Mouse (Mus musculus) spleen, adult 2 months (tissue): ENCODE data around the gene Atg9b.

Experiments used
- CTCF ChIP-seq: fragments of 200-500 bp; IDR thresholded peaks from 2 replicates; pipeline ENCODE4 v1.5.1; 2011; ENCODE audit warnings: mild to moderate bottlenecking, inconsistent platforms; ENCODE audit not compliant: insufficient read depth, insufficient read length, insufficient replicate concordance; ENCODE audit errors: extremely low read depth
- POLR2A ChIP-seq: fragments of 200-500 bp; IDR thresholded peaks from 2 replicates; pipeline ENCODE4 v1.6.1; 2011; ENCODE audit warnings: low read depth, low read length, inconsistent platforms

DNA sequence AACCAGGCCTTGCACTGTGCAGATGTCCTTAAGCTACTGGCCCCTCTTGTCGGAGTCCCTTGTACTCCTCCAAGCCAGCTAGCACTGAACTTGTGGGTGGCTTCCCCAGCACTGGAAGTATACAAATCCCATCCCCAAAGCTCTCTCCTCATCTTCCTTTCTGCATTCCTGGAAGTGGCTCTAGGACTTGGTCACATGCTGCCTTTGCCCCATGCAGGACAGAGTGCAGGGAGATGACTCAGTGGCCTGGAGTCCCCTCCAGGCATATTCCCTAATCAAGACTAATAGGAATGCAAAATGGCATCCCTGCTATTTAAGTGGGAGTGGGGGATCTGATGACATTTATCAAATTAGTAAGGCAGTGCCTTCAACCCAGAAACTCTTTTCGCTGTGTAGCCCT is 20.1 kb upstream of the Atg9b start:
- no peak for TF ChIP-seq CTCF
- no peak for TF ChIP-seq POLR2A
